Mouse (Mus musculus): Measurements from ENCODE around the gene Muc1.

DNA sequence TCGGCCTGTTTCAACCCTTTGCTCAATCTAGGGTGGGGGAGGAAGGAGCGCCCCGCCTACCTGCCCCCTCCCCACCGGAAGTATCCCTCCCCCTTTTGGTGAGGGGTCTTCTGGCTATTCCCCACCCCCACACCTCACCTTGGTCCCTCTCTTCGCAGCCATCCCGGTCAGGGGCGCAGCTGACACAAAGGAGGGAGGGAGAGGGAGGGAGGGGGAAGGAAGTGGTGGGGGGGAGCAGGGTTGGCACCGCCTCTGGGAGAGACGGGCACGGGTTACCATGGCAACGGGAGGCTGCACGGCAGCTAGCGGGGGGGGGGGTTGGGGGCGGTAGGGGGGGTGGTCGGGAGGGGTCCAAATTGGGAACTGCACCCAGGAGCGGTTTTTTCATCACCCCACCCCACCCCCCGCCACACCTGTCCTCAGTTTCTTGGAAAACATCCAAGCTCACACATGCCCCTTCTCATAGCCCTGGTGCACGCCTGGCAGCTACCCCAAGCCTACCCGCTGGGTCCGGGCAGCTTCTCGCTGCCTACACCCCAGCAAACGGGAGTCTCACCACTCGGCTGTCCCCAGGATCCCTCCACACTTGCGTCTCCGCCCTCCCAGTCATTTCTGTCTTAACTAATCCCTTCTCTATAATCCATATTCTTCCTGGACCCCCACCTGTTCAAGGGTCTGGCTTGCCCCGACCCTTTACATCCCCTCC lies 16.3 kb downstream of the Muc1 start:
- TF ChIP-seq POLR2A (IDR thresholded peaks at IDR 0.05; ENCODE audit: borderline replicate concordance, control insufficient read depth, low read depth, low read length) (no peak), CTCF (IDR thresholded peaks at IDR 0.05; ENCODE audit: control insufficient read depth, insufficient read depth, low read length) (no peak)
